Mouse (Mus musculus) mouse trophoblast stem cell (cell line): Measurements from ENCODE around the gene Pi4ka.
"Not testable (repeated sequence)": the region's sequence is repeated elsewhere in the genome, so short reads cannot be mapped to it uniquely, and the experiment has no call there.

Source experiments
- in situ Hi-C, 2 experiments: fragments of 300-500 bp; cut with MseI, MboI; formaldehyde crosslinking; loops; 2 replicates in 1 of 2; 3 replicates in 1 of 2; pipeline ENCODE4 v1.15.1; 2025

Gene Pi4ka

DNA sequence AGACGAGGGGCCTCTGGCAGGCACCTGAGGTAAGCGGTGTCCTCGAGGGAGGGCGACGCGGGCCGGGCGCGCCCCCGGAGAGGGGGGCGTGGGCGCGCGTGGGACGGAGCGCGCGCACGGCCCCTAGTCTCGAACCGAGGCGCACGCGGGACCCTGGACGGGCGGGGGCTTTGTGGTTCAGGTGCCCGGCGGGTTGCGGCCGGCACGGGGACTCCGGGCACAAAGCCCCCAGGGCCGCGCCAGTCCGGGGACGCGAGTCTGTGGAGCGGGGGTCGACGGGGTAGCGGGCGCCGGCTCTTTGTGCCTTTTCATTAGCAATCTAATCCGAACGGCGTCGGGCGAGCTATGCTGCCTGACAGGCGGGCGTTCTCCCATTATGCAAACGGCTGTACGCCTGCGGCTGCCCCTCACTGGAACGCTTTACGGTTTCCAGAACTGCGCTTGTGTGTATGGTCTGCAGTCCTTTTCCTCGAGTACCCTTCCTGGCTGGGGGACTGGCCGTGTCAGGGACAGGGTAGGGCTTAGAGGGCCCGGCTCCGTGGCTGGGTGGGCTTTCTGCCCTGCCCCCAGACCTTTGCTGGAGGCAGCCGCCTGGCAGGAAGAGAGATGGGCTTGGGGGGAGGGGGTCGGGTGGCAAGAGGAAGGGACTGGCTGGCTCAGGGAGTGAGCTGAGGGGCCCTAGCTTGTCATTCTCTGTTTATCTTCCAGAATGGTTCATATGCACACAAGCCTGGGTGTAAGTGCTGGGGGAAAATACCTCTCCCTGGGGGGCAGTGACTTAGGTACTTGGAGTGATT is 172.2 kb downstream of the Pi4ka start:
- in situ Hi-C loops: no loop called here

GRCm38 (mm10) chr16:17232794-17233701 is 173.1 kb downstream of the Pi4ka start, which contains the start of gene Hic2:
Gene Hic2 (plus strand): TSS chr16:17233572.
- in situ Hi-C loops: no loop called here

DNA sequence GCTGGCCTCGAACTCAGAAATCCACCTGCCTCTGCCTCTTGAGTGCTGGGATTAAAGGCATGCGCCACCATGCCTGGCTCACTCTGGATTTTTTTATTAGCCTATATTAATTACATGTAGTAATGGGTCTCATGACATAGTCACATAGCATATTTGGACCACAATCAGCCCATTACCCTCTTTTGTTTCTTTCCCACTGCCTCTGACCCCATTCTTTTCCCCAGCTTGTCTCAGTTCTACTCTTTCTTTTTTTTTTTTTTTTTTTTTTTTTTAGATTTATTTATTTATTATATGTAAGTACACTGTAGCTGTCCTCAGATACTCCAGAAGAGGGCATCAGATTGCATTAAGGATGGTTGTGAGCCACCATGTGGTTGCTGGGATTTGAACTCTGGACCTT is 174.6 kb downstream of the Pi4ka start:
- in situ Hi-C loops: not testable (repeated sequence)
